Mouse (Mus musculus): ENCODE results near the gene Dlg5. TPM values are rescaled to one million over a fixed set of nuclear protein-coding genes. Genes with fewer than 3 reads are reported as not detected.

The Dlg5 gene
- polyA plus RNA-seq, 1 experiment from 2014 or later, result 0.97 TPM

- no peak overlapping the region for H3K27ac ChIP-seq (replicated peaks)
- no peak overlapping the region for H3K9ac ChIP-seq
- no peak overlapping the region for H3K4me3 ChIP-seq (replicated peaks)
- no peaks in the 10 kb centered on the region for H3K27me3 ChIP-seq
- 60% methylated on average over 7 of the region's 7 CpGs for WGBS (ENCODE audit: insufficient replicate concordance)
- H3K9me3 ChIP-seq (replicated peaks), result no peaks in the 10 kb centered on the region
- H3K4me2 ChIP-seq, result no peak overlapping the region
- H3K4me1 ChIP-seq (replicated peaks), result 0 out of 2 replicates have a peak, but pooled peaks cover 8% of the 10 kb centered on the region
- ATAC-seq (ENCODE audit: insufficient read depth), result no peak
- no peaks in the 10 kb centered on the region for H3K36me3 ChIP-seq (replicated peaks)
Measured at GRCm38 (mm10) chr14:24189598-24189997, 56.1 kb downstream of the Dlg5 start.

- no peak overlapping the region for H3K27ac ChIP-seq (replicated peaks)
- no peak for ATAC-seq (ENCODE audit: insufficient read depth)
- no peak overlapping the region for H3K4me2 ChIP-seq
- no peaks in the 10 kb centered on the region for H3K9me3 ChIP-seq (replicated peaks)
- no peak overlapping the region for H3K4me3 ChIP-seq (replicated peaks)
- no peaks in the 10 kb centered on the region for H3K27me3 ChIP-seq
- H3K36me3 ChIP-seq (replicated peaks), result no peaks in the 10 kb centered on the region
- WGBS (ENCODE audit: insufficient replicate concordance), result 33% methylated on average over 4 of the region's 4 CpGs
- H3K4me1 ChIP-seq (replicated peaks), result 0 out of 2 replicates have a peak, but pooled peaks cover 8% of the 10 kb centered on the region
- no peak overlapping the region for H3K9ac ChIP-seq
Measured at GRCm38 (mm10) chr14:24185514-24185913, 60.2 kb downstream of the Dlg5 start.

- H3K27ac ChIP-seq (replicated peaks), result no peak overlapping the region
- no peaks in the 10 kb centered on the region; the same call in 1 of the 2 replicates for H3K27me3 ChIP-seq
- no peaks in the 10 kb centered on the region for H3K36me3 ChIP-seq (replicated peaks)
- H3K9ac ChIP-seq, result no peak overlapping the region
- H3K4me3 ChIP-seq (replicated peaks), result no peak overlapping the region
- no peak overlapping the region for H3K4me2 ChIP-seq
- 49% methylated on average over 3 of the region's 3 CpGs for WGBS (ENCODE audit: insufficient replicate concordance)
- no peaks in the 10 kb centered on the region for H3K9me3 ChIP-seq (replicated peaks)
- no peak for ATAC-seq (ENCODE audit: insufficient read depth)
- 0 out of 2 replicates have a peak, but pooled peaks cover 8% of the 10 kb centered on the region for H3K4me1 ChIP-seq (replicated peaks)
Measured at GRCm38 (mm10) chr14:24182955-24183354, 62.8 kb downstream of the Dlg5 start.

GRCm38 (mm10) chr14:24181811-24182506, 63.8 kb downstream of the Dlg5 start:
- 0 out of 2 replicates have a peak, but pooled peaks cover 8% of the 10 kb centered on the region for H3K4me1 ChIP-seq (replicated peaks)
- no peaks in the 10 kb centered on the region for H3K9me3 ChIP-seq (replicated peaks)
- H3K27me3 ChIP-seq, result no peaks in the 10 kb centered on the region; the same call in 1 of the 2 replicates
- H3K27ac ChIP-seq (replicated peaks), result no peak overlapping the region
- H3K4me2 ChIP-seq, result no peak overlapping the region
- 26% methylated on average over 10 of the region's 10 CpGs for WGBS (ENCODE audit: insufficient replicate concordance)
- H3K9ac ChIP-seq, result no peak overlapping the region
- no peak for ATAC-seq (ENCODE audit: insufficient read depth)
- no peaks in the 10 kb centered on the region for H3K36me3 ChIP-seq (replicated peaks)
- no peak overlapping the region for H3K4me3 ChIP-seq (replicated peaks)

- no peaks in the 10 kb centered on the region for H3K36me3 ChIP-seq (replicated peaks)
- H3K27ac ChIP-seq (replicated peaks), result no peak overlapping the region
- H3K27me3 ChIP-seq, result no peaks in the 10 kb centered on the region; the same call in 1 of the 2 replicates
- no peak overlapping the region for H3K9ac ChIP-seq
- ATAC-seq (ENCODE audit: insufficient read depth), result no peak
- 51% methylated on average over 6 of the region's 6 CpGs for WGBS (ENCODE audit: insufficient replicate concordance)
- no peak overlapping the region for H3K4me2 ChIP-seq
- no peak overlapping the region for H3K4me3 ChIP-seq (replicated peaks)
- H3K4me1 ChIP-seq (replicated peaks), result no peaks in the 10 kb centered on the region
- no peaks in the 10 kb centered on the region for H3K9me3 ChIP-seq (replicated peaks)
Measured at GRCm38 (mm10) chr14:24179466-24179991, 66.2 kb downstream of the Dlg5 start.

GRCm38 (mm10) chr14:24176609-24177008, 69.1 kb downstream of the Dlg5 start:
- WGBS (ENCODE audit: insufficient replicate concordance), result 72% methylated on average over 10 of the region's 10 CpGs
- Histone ChIP-seq H3K27me3 (no peaks in the 10 kb centered on the region; the same call in 1 of the 2 replicates), H3K9ac (no peak overlapping the region), H3K4me3 (replicated peaks) (no peak overlapping the region), H3K4me2 (no peak overlapping the region), H3K27ac (replicated peaks) (no peak overlapping the region), H3K36me3 (replicated peaks) (no peaks in the 10 kb centered on the region), H3K4me1 (replicated peaks) (no peaks in the 10 kb centered on the region), H3K9me3 (replicated peaks) (no peaks in the 10 kb centered on the region)
- no peak for ATAC-seq (ENCODE audit: insufficient read depth)

- Histone ChIP-seq H3K36me3 (replicated peaks) (no peaks in the 10 kb centered on the region), H3K27me3 (no peaks in the 10 kb centered on the region; the same call in 1 of the 2 replicates), H3K9ac (no peak overlapping the region), H3K4me1 (replicated peaks) (no peaks in the 10 kb centered on the region), H3K4me2 (no peak overlapping the region), H3K9me3 (replicated peaks) (no peaks in the 10 kb centered on the region), H3K4me3 (replicated peaks) (no peak overlapping the region), H3K27ac (replicated peaks) (no peak overlapping the region)
- no peak for ATAC-seq (ENCODE audit: insufficient read depth)
- 67% methylated on average over 6 of the region's 6 CpGs for WGBS (ENCODE audit: insufficient replicate concordance)
Measured at GRCm38 (mm10) chr14:24173326-24173725, 72.4 kb downstream of the Dlg5 start.

GRCm38 (mm10) chr14:24171639-24172311, 73.9 kb downstream of the Dlg5 start:
- Histone ChIP-seq H3K27ac (replicated peaks) (no peak overlapping the region), H3K4me1 (replicated peaks) (no peaks in the 10 kb centered on the region), H3K4me2 (no peak overlapping the region), H3K36me3 (replicated peaks) (no peaks in the 10 kb centered on the region), H3K4me3 (replicated peaks) (no peak overlapping the region), H3K27me3 (no peaks in the 10 kb centered on the region), H3K9me3 (replicated peaks) (no peaks in the 10 kb centered on the region), H3K9ac (no peak overlapping the region)
- 67% methylated on average over 13 of the region's 13 CpGs for WGBS (ENCODE audit: insufficient replicate concordance)
- ATAC-seq (ENCODE audit: insufficient read depth), result no peak

GRCm38 (mm10) chr14:24166046-24166445, 79.7 kb downstream of the Dlg5 start:
- Histone ChIP-seq H3K9me3 (replicated peaks) (no peaks in the 10 kb centered on the region), H3K9ac (no peak overlapping the region), H3K4me2 (no peak overlapping the region), H3K27ac (replicated peaks) (no peak overlapping the region), H3K27me3 (no peaks in the 10 kb centered on the region), H3K36me3 (replicated peaks) (no peaks in the 10 kb centered on the region), H3K4me3 (replicated peaks) (no peak overlapping the region), H3K4me1 (replicated peaks) (no peaks in the 10 kb centered on the region)
- no peak for ATAC-seq (ENCODE audit: insufficient read depth)
- WGBS (ENCODE audit: insufficient replicate concordance), result 79% methylated on average over 8 of the region's 8 CpGs

- H3K4me2 ChIP-seq, result no peak overlapping the region
- H3K36me3 ChIP-seq (replicated peaks), result no peaks in the 10 kb centered on the region
- H3K27ac ChIP-seq (replicated peaks), result no peak overlapping the region
- ATAC-seq (ENCODE audit: insufficient read depth), result no peak
- no peak overlapping the region for H3K4me3 ChIP-seq (replicated peaks)
- WGBS (ENCODE audit: insufficient replicate concordance), result 71% methylated on average over 8 of the region's 8 CpGs
- H3K27me3 ChIP-seq, result no peaks in the 10 kb centered on the region
- no peaks in the 10 kb centered on the region for H3K4me1 ChIP-seq (replicated peaks)
- no peak overlapping the region for H3K9ac ChIP-seq
- H3K9me3 ChIP-seq (replicated peaks), result no peaks in the 10 kb centered on the region
Measured at GRCm38 (mm10) chr14:24164721-24165367, 80.9 kb downstream of the Dlg5 start.

- H3K36me3 ChIP-seq (replicated peaks), result no peaks in the 10 kb centered on the region
- ATAC-seq (ENCODE audit: insufficient read depth), result no peak
- no peaks in the 10 kb centered on the region for H3K9me3 ChIP-seq (replicated peaks)
- no peak overlapping the region for H3K4me2 ChIP-seq
- 73% methylated on average over 10 of the region's 10 CpGs for WGBS (ENCODE audit: insufficient replicate concordance)
- H3K9ac ChIP-seq, result no peak overlapping the region
- no peaks in the 10 kb centered on the region for H3K27me3 ChIP-seq
- H3K4me1 ChIP-seq (replicated peaks), result no peaks in the 10 kb centered on the region
- H3K4me3 ChIP-seq (replicated peaks), result no peak overlapping the region
- H3K27ac ChIP-seq (replicated peaks), result no peak overlapping the region
Measured at GRCm38 (mm10) chr14:24162856-24163255, 82.9 kb downstream of the Dlg5 start.

Data from liver, embryonic 15.5 days (tissue).